Mouse (Mus musculus) neural tube, embryonic 14.5 days (tissue): ENCODE measurements around the gene Mxi1. TPM values are rescaled to one million over a fixed set of nuclear protein-coding genes. Genes with fewer than 3 reads are reported as not detected.

Source experiments
- ATAC-seq: fragments of 200-750 bp; cut with Nextera tagmentation; 2 replicates; pipeline ENCODE4 v1.8.0; 2017; ENCODE audit warnings: low read depth, mild to moderate bottlenecking, moderate TSS enrichment, moderate library complexity
- H3K27ac ChIP-seq: fragments of 300-500 bp; sonication (generic); 2 replicates; pipeline ENCODE4 v1.5.1; 2014; ENCODE audit warnings: low read depth, mild to moderate bottlenecking, control low read depth, low read length, moderate library complexity, mixed read lengths
- H3K27me3 ChIP-seq: fragments of 300-500 bp; sonication (generic); 2 replicates; pipeline ENCODE4 v1.6.1; 2014; ENCODE audit warnings: low read length; ENCODE audit not compliant: control insufficient read depth, insufficient read depth
- H3K36me3 ChIP-seq: fragments of 300-500 bp; sonication (generic); 2 replicates; pipeline ENCODE4 v1.6.1; 2014; ENCODE audit warnings: low read length, mixed read lengths; ENCODE audit not compliant: control insufficient read depth, insufficient read depth
- H3K4me1 ChIP-seq: fragments of 300-500 bp; sonication (generic); 2 replicates; pipeline ENCODE4 v1.6.1; 2014; ENCODE audit warnings: low read length; ENCODE audit not compliant: control insufficient read depth, insufficient read depth
- H3K4me2 ChIP-seq: fragments of 300-500 bp; sonication (generic); 2 replicates; pipeline ENCODE4 v1.6.1; 2014; ENCODE audit warnings: mild to moderate bottlenecking, low read depth, low read length, control low read depth
- H3K4me3 ChIP-seq: fragments of 300-500 bp; sonication (generic); 2 replicates; pipeline ENCODE4 v1.5.1; 2014; ENCODE audit warnings: low read depth, low read length, control low read depth, mixed read lengths
- H3K9ac ChIP-seq: fragments of 300-500 bp; sonication (generic); replicated peaks from 2 replicates; pipeline ENCODE4 v1.6.1; 2014; ENCODE audit warnings: low read depth, mild to moderate bottlenecking, control low read depth, low read length, mixed read lengths
- H3K9me3 ChIP-seq: fragments of 300-500 bp; sonication (generic); 2 replicates; pipeline ENCODE4 v1.6.1; 2016; ENCODE audit warnings: low read length; ENCODE audit not compliant: control insufficient read depth
- whole genome bisulfite sequencing: fragments of 180-500 bp; shearing (Covaris S2); extraction: QIAGEN DNeasy Blood & Tissue Kit; methylation state at CpG from one replicate; pipeline ENCODE4 v1.1.7; 2014; 5-methylcytosine and 5-hydroxymethylcytosine counted together
- polyA plus RNA-seq: library from polyadenylated mRNA; unstranded; fragments of >200 nt; fragmentation: Nextera tagmentation; extraction: Ambion mirVana; gene quantifications from 2 replicates; pipeline ENCODE4 v1.2.1, GENCODE M21; 2014

Gene Mxi1
- polyA plus RNA-seq, 1 experiment from 2014 or later: 41.8 TPM

GRCm38 (mm10) chr19:53364551-53364950, 54.2 kb downstream of the Mxi1 start:
- no peaks in the 10 kb centered on the region for H3K36me3 ChIP-seq
- no peaks in the 10 kb centered on the region for H3K9me3 ChIP-seq
- H3K27ac ChIP-seq: no peak overlapping the region
- no peak overlapping the region for H3K4me2 ChIP-seq
- H3K4me1 ChIP-seq: peaks cover 19% of the 10 kb centered on the region; the same call in 1 of the 2 replicates
- no peak overlapping the region for H3K9ac ChIP-seq
- H3K27me3 ChIP-seq: no peaks in the 10 kb centered on the region
- ATAC-seq: no peak
- H3K4me3 ChIP-seq: no peak overlapping the region
- 66% methylated on average over 2 of the region's 2 CpGs for WGBS

DNA sequence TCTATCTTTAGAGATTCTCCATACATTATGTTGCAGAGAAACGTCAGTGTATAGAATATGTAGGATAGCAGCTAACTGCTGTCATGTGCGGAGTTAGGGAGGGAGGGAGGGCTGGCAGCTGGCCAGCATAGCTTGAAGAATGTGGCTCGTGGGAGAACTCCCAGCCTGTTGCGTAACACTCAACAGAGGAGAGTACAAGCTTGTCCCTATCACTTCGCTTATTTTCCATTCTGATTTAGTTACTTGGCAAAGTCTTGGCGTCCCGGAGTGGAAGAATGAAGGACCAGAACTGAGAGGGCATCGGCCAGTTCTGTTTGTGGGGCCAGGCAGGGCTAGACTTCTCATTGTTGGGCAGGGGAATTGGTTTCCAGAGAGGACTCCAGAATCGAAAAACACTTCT, 54.6 kb downstream of the Mxi1 start:
- H3K4me1 ChIP-seq: 0 out of 2 replicates have a peak, but pooled peaks cover 16% of the 10 kb centered on the region
- H3K4me2 ChIP-seq: 0 out of 2 replicates have a peak overlapping the region, but pooled peaks have one; percentile 1
- peak; percentile 58; the same call in 1 of the 2 replicates for ATAC-seq
- no peaks in the 10 kb centered on the region for H3K36me3 ChIP-seq
- H3K4me3 ChIP-seq: no peak overlapping the region
- WGBS: 29% methylated on average over 9 of the region's 9 CpGs
- no peaks in the 10 kb centered on the region for H3K9me3 ChIP-seq
- no peak overlapping the region for H3K27ac ChIP-seq
- no peak overlapping the region for H3K9ac ChIP-seq
- H3K27me3 ChIP-seq: no peaks in the 10 kb centered on the region

DNA sequence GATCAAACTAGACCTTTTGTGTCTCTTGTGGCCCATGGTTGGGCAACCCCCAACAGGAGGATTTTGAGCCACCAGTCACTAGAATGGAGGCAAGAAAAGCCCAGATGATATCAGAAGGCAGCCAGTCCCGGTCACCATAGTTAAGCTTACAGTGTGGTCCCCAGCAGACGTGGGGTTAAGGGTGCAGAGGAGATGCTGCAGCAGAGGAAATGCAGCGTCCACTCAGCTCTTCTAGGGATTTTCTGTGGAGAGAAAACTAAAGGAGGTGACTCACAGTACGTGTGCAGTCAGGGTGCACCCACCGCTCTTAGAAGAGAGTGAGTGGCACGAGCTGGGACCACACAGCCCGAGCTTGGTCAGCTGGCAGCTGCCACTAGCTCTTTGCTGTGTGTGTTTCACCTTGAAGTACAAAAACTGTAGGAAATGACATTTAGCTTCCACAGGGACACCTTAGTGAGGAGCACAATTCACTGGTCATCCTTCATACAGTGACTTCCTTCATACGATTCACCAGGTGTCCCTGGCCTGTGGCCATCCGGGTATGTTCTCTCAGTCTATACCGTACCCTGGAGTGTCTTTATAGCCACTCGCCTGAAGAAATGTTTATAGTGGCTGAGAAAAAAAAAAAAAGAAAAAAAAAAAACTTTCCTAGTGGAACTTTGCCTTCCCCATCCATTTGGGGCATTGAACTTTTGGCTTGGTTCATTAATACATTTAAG, 55.9 kb downstream of the Mxi1 start:
- Histone ChIP-seq H3K4me1 (0 out of 2 replicates have a peak, but pooled peaks cover 14% of the 10 kb centered on the region), H3K4me3 (no peak overlapping the region), H3K36me3 (no peaks in the 10 kb centered on the region; the same call in 1 of the 2 replicates), H3K9ac (no peak overlapping the region), H3K4me2 (no peak overlapping the region), H3K27me3 (no peaks in the 10 kb centered on the region), H3K9me3 (no peaks in the 10 kb centered on the region), H3K27ac (no peak overlapping the region)
- 78% methylated on average over 11 of the region's 11 CpGs for WGBS
- ATAC-seq: no peak

GRCm38 (mm10) chr19:53366881-53367280, 56.6 kb downstream of the Mxi1 start:
- Histone ChIP-seq H3K4me3 (no peak overlapping the region), H3K4me1 (0 out of 2 replicates have a peak, but pooled peaks cover 14% of the 10 kb centered on the region), H3K4me2 (no peak overlapping the region), H3K9ac (no peak overlapping the region), H3K36me3 (peaks cover 4% of the 10 kb centered on the region; the same call in 1 of the 2 replicates), H3K27ac (no peak overlapping the region), H3K9me3 (no peaks in the 10 kb centered on the region), H3K27me3 (no peaks in the 10 kb centered on the region)
- ATAC-seq: no peak
- WGBS: 54% methylated on average over 7 of the region's 7 CpGs

DNA sequence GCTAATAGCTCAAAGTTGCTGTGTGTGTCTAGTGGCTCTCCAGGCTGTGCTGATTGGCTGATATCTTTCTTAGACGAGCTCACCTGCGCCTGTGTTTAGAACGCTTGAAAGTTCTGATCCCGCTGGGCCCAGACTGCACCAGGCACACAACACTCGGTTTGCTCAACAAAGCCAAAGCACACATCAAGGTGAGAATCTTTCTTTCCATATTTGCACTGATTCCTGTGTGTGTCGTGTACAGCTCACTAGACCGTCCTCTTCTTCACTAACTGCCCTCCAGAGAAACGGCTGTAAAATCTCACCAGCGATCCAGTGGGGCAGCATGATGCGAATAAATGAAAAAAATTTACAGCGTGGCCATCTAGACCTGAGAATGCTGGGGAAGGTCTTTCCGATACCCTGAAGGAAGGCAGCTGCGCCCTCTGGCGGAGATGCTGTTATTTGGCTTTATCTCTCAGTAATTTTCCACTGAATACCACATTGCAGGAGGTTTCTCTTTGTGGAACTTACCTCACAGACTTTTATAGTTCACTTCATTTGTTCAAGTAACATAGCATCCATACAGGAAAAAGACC, 59.2 kb downstream of the Mxi1 start:
- peak; percentile 77 for ATAC-seq
- H3K36me3 ChIP-seq: peaks cover 10% of the 10 kb centered on the region; the same call in 1 of the 2 replicates
- no peaks in the 10 kb centered on the region for H3K9me3 ChIP-seq
- H3K4me1 ChIP-seq: 0 out of 2 replicates have a peak, but pooled peaks cover 12% of the 10 kb centered on the region
- no peak overlapping the region for H3K27ac ChIP-seq
- H3K4me2 ChIP-seq: no peak overlapping the region
- 27% methylated on average over 14 of the region's 14 CpGs for WGBS
- no peak overlapping the region for H3K9ac ChIP-seq
- no peaks in the 10 kb centered on the region for H3K27me3 ChIP-seq
- H3K4me3 ChIP-seq: no peak overlapping the region

GRCm38 (mm10) chr19:53370233-53370632, 59.9 kb downstream of the Mxi1 start:
- 86% methylated on average over 15 of the region's 15 CpGs for WGBS
- H3K27ac ChIP-seq: no peak overlapping the region
- no peaks in the 10 kb centered on the region for H3K27me3 ChIP-seq
- no peak overlapping the region for H3K4me3 ChIP-seq
- peaks cover 10% of the 10 kb centered on the region; the same call in 1 of the 2 replicates for H3K36me3 ChIP-seq
- no peak overlapping the region for H3K9ac ChIP-seq
- H3K4me2 ChIP-seq: no peak overlapping the region
- H3K9me3 ChIP-seq: no peaks in the 10 kb centered on the region
- ATAC-seq: no peak
- H3K4me1 ChIP-seq: 0 out of 2 replicates have a peak, but pooled peaks cover 6% of the 10 kb centered on the region

DNA sequence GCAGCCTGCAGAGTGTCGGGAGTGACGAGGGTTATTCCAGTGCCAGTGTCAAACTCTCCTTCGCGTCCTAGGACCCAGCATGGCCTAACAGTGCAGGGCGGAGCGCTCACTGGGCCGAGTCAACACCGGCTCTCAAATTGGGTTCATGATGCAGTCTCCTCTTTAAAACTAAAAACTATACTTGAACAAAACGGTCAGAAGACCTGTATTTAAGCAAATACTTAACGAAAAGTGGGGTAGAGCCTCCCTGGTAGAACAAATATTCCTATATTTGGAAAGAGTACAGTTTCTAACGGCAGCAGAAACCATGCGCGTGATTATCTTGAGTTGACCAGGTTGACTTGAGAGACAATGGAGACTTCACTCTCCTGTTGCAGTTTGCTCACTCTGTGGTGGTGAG, 61.3 kb downstream of the Mxi1 start, which contains the start of gene Gm10197:
Gm10197 (minus strand) TSS at position 101 of the 400 bp plus-strand sequence.
- Histone ChIP-seq H3K4me2 (no peak within 1 kb of the TSS), H3K9ac (no peak within 1 kb of the TSS), H3K36me3 (peaks cover 13% of the 10 kb centered on the region; the same call in 1 of the 2 replicates), H3K27ac (no peak within 1 kb of the TSS), H3K27me3 (no peaks in the 10 kb centered on the region), H3K4me3 (no peak within 1 kb of the TSS), H3K9me3 (no peaks in the 10 kb centered on the region), H3K4me1 (no peaks in the 10 kb centered on the region)
- 91% methylated on average over 13 of the region's 13 CpGs for WGBS
- ATAC-seq: no peak

DNA sequence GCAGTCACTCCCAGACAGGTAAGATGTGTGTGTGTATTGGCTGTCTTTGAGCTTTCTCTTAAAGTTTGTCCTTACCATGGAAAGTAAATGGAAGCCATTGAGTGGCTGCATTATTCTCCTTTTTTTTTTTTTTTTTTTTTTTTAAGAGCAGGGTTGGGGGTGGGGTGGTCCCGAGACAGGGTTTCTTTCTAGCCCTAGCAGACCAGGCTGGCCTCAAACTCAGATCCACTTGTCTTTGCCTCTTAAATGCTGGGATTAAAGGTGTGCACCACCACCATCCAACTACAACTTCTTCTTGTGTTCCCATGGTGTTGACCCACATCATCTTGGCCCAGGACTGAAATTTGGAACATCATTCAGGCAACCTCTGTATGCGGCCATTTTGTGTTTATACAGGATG, 63.3 kb downstream of the Mxi1 start:
- no peak for ATAC-seq
- no peak overlapping the region for H3K4me2 ChIP-seq
- H3K4me3 ChIP-seq: no peak overlapping the region
- H3K27me3 ChIP-seq: no peaks in the 10 kb centered on the region
- no peak overlapping the region for H3K9ac ChIP-seq
- WGBS: 88% methylated on average over 2 of the region's 2 CpGs
- H3K9me3 ChIP-seq: no peaks in the 10 kb centered on the region
- H3K27ac ChIP-seq: no peak overlapping the region
- H3K36me3 ChIP-seq: peaks cover 13% of the 10 kb centered on the region; the same call in 1 of the 2 replicates
- no peaks in the 10 kb centered on the region for H3K4me1 ChIP-seq

DNA sequence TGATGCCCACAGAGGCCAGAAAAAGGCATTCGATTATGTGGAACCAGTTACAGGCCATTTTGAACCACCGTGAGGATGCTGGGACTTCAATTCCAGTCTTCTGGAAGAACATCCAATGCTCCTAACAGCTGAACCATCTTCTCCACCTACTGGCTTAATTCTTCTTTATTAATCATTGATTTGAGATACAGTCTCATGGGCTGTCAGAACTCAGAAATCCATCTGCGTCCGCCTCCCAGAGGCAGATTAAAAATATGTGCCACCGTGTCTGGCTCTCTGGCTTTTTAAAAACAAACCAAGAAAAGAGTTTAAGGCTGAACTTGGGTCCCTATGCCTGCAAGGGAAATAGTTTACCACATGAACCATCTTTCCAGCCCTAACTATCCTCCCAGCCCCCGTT, 65.0 kb downstream of the Mxi1 start:
- Histone ChIP-seq H3K27me3 (no peaks in the 10 kb centered on the region), H3K4me2 (no peak overlapping the region), H3K9me3 (no peaks in the 10 kb centered on the region), H3K4me1 (no peaks in the 10 kb centered on the region), H3K9ac (no peak overlapping the region), H3K36me3 (peaks cover 20% of the 10 kb centered on the region; the same call in 1 of the 2 replicates), H3K27ac (no peak overlapping the region), H3K4me3 (no peak overlapping the region)
- 94% methylated on average over 6 of the region's 6 CpGs for WGBS
- ATAC-seq: no peak
